8 mouse cellular contexts compared by ENCODE assay signal in genomic region chr9:108808163-108808665, GRCm38 (mm10). TPM values are rescaled to one million over a fixed set of nuclear protein-coding genes. Genes with fewer than 3 reads are reported as not detected.
DNase-seq lines count a peak whose midpoint lies in the region; ATAC-seq lines count a peak whose summit lies in the region.

Nckipsd (plus strand) TSS chr9:108808368.

- peak; percentile 88 for DNase-seq in adrenal gland, adult 8-10 months
- DNase-seq in embryo, embryonic 11.5 days (ENCODE audit: low read depth, low spot score): peak; percentile 91
- DNase-seq in gastrocnemius, postnatal 36 days: peak; percentile 94 to 95
- DNase-seq in intestine, embryonic 14.5 days (ENCODE audit: low spot score): peak; percentile 95
- DNase-seq in left cerebral cortex, postnatal 10 days (ENCODE audit: extremely low spot score in 1 of 2, low spot score in 2 of 2): peak; percentile 88 to 96
- peak; percentile 94 to 97 for DNase-seq in right cerebral cortex, postnatal 10 days (ENCODE audit: low spot score in 2 of 2)
- peak; percentile 99 for DNase-seq in urinary bladder, postnatal 25 days (ENCODE audit: low spot score)

- peak within 1 kb of the TSS; percentile 70 for H3K9ac ChIP-seq in intestine, embryonic 14.5 days (ENCODE audit: low read length)

- H3K9me3 ChIP-seq in intestine, embryonic 14.5 days (ENCODE audit: control insufficient read depth, low read length): no peaks in the 10 kb centered on the region

- intact Hi-C loops in gastrocnemius, postnatal 36 days (cut with DNase I): no loop called here
- intact Hi-C loops in left cerebral cortex, postnatal 10 days (cut with DNase I): loop anchor here (5.0 kb wide), 1 partner anchor 56 kb away; no protein-coding TSS in a partner anchor

- peaks cover 56% of the 10 kb centered on the region for H3K36me3 ChIP-seq in intestine, embryonic 14.5 days (ENCODE audit: control insufficient read depth, insufficient read depth, low read length)

- ATAC-seq in intestine, embryonic 14.5 days (replicated peaks; ENCODE audit: low FRiP score, low TSS enrichment, low read depth): peak; percentile 88
- peak; percentile 64 for ATAC-seq in megakaryocyte progenitor cell, adult 5-6 weeks (replicated peaks; ENCODE audit: poor library complexity)

- peak within 1 kb of the TSS; percentile 81 for H3K4me3 ChIP-seq in intestine, embryonic 14.5 days (ENCODE audit: low read depth, low read length)

- H3K27ac ChIP-seq in intestine, embryonic 14.5 days (ENCODE audit: low read depth): no peak within 1 kb of the TSS

- H3K4me1 ChIP-seq in intestine, embryonic 14.5 days (replicated peaks; ENCODE audit: control insufficient read depth, insufficient read depth, low read length): no peaks in the 10 kb centered on the region; the same call in 1 of the 2 replicates

- under 1% methylated on average over 51 of the region's 62 CpGs for WGBS in intestine, embryonic 14.5 days

- no peaks in the 10 kb centered on the region for H3K27me3 ChIP-seq in intestine, embryonic 14.5 days (replicated peaks; ENCODE audit: control insufficient read depth, insufficient read depth, low read length)

- H3K4me2 ChIP-seq in intestine, embryonic 14.5 days (ENCODE audit: low read length): peak within 1 kb of the TSS; percentile 61

RNA-seq across cellular contexts. Expression of gene Nckipsd, which starts in this region (rescaled TPM):
- 10 to 100 TPM; 11.1 to 19.0 (median 17.0) TPM for total RNA-seq in adrenal gland, adult 8-10 months (2022)
- total RNA-seq in gastrocnemius, postnatal 36 days (2021): 1 to 10 TPM; 2.8 to 3.2 TPM
- 14.3 and 15.3 TPM in 2 replicates for polyA plus RNA-seq in intestine, embryonic 14.5 days (2014; fragmentation: Nextera tagmentation; extraction: Ambion mirVana)
- total RNA-seq in left cerebral cortex, postnatal 10 days (2021): 10 to 100 TPM; 27.7 to 31.7 TPM
- total RNA-seq in megakaryocyte progenitor cell, adult 5-6 weeks (2015): 8.4 and 8.7 TPM in 2 replicates
- total RNA-seq in megakaryocyte progenitor cell, adult 5-6 weeks (2017): 5.0 and 5.5 TPM in 2 replicates
